In the genomic region with DNA sequence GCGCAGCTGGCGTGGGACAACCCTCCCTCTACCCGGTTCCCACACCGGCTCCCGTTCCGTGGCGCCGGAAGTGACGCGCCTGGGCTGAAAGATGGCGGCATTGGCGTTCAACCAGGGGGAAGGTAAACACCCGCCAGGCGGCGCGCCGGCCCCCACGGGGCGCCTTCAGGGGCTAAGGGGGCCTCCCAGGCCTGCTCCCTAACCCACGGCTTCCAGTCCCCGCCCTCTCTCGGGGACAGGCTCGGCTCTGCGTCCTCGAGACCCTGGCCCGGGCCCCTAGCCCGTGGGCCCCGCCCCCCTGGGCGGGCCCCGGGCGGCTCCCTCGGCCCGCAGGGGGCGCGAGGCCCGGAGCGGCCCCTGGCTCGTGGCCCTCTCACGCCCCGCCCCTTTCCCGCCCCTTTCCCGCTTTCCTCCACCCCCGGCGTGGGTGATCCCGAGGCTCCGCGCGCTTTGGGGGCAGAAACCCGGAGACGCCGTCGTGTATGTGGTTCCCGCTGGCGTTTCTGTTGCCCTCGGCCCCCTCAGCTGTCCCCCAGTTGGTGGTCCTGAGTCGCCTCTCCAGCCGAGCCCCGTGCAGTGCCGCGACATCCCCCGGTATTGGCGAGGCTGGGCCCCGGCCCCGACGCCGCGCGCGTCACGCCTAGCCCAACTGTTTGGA, we compare ENCODE assay signal across 1 mouse cellular context.
TF ChIP-seq lines count a peak whose summit lies in the region.

A gene (plus strand): TSS at position 68 of the 658 bp plus-strand sequence.

TF ChIP-seq in CH12.LX, 34 proteins besides CTCF, POLR2A, EP300 and RAD21 (continued from another document):
- no peak for TF ChIP-seq PAX5 (IDR thresholded peaks at IDR 0.05; ENCODE audit: low read length)
- no peak for TF ChIP-seq MYC (IDR thresholded peaks at IDR 0.05; ENCODE audit: low read depth, low read length)
- TF ChIP-seq MXI1 (IDR thresholded peaks at IDR 0.05; ENCODE audit: low read depth, low read length) = peak; percentile 67; the same call in 1 of the 2 replicates
- peak; percentile 63 for TF ChIP-seq MEF2A (IDR thresholded peaks at IDR 0.05; ENCODE audit: borderline replicate concordance, low read depth, low read length)
- no peak for TF ChIP-seq TBP (conservative IDR thresholded peaks at IDR 0.05; ENCODE audit: low read depth, low read length)
- peak; percentile 10; the same call in 1 of the 2 replicates for TF ChIP-seq IRF4 (IDR thresholded peaks at IDR 0.05; ENCODE audit: low read depth, low read length)
- no peak; the same call in 1 of the 2 replicates for TF ChIP-seq SIN3A (IDR thresholded peaks at IDR 0.05; ENCODE audit: low read length)
TF ChIP-seq in CH12.LX: peak in this region for 11.
